Mouse (Mus musculus): ENCODE data around the gene Syne3.

Syne3 gene

GRCm38 (mm10) chr12:105000487-105001283 is 8.9 kb downstream of the Syne3 start:
- DNase-seq (ENCODE audit: inconsistent ontology term) = peak; percentile 90

- no peak for DNase-seq (ENCODE audit: inconsistent ontology term)
These were observed 10.4 kb downstream of the Syne3 start for GRCm38 (mm10) chr12:104999171-104999570.

- no peak for DNase-seq (ENCODE audit: inconsistent ontology term)
These were observed 11.1 kb downstream of the Syne3 start for GRCm38 (mm10) chr12:104998541-104998940.

- no peak for DNase-seq (ENCODE audit: inconsistent ontology term)
These were observed 11.8 kb downstream of the Syne3 start for GRCm38 (mm10) chr12:104997641-104998293.

GRCm38 (mm10) chr12:104997159-104997558 is 12.4 kb downstream of the Syne3 start:
- no peak for DNase-seq (ENCODE audit: inconsistent ontology term)

- no peak for DNase-seq (ENCODE audit: inconsistent ontology term)
These were observed 13.4 kb downstream of the Syne3 start for GRCm38 (mm10) chr12:104996012-104996728.

- no peak for DNase-seq (ENCODE audit: inconsistent ontology term)
These were observed 14.2 kb downstream of the Syne3 start for GRCm38 (mm10) chr12:104995259-104995876.

- DNase-seq (ENCODE audit: inconsistent ontology term) = no peak
These were observed 16.8 kb downstream of the Syne3 start for GRCm38 (mm10) chr12:104992838-104993237.

GRCm38 (mm10) chr12:104992123-104992741 is 17.4 kb downstream of the Syne3 start:
- DNase-seq (ENCODE audit: inconsistent ontology term) = peak; percentile 55

GRCm38 (mm10) chr12:104990741-104991454 is 18.7 kb downstream of the Syne3 start:
- no peak for DNase-seq (ENCODE audit: inconsistent ontology term)

GRCm38 (mm10) chr12:104987936-104988335 is 21.7 kb downstream of the Syne3 start:
- no peak for DNase-seq (ENCODE audit: inconsistent ontology term)

GRCm38 (mm10) chr12:104986781-104987180 is 22.8 kb downstream of the Syne3 start:
- no peak for DNase-seq (ENCODE audit: inconsistent ontology term)

GRCm38 (mm10) chr12:104986001-104986400 is 23.6 kb downstream of the Syne3 start:
- no peak for DNase-seq (ENCODE audit: inconsistent ontology term)

GRCm38 (mm10) chr12:104985088-104985487 is 24.5 kb downstream of the Syne3 start:
- no peak for DNase-seq (ENCODE audit: inconsistent ontology term)

GRCm38 (mm10) chr12:104983476-104983875 is 26.1 kb downstream of the Syne3 start:
- DNase-seq (ENCODE audit: inconsistent ontology term) = peak; percentile 92

- no peak for DNase-seq (ENCODE audit: inconsistent ontology term)
These were observed 30.5 kb downstream of the Syne3 start for GRCm38 (mm10) chr12:104978943-104979723.

- DNase-seq (ENCODE audit: inconsistent ontology term) = peak; percentile 99
These were observed 31.2 kb downstream of the Syne3 start for GRCm38 (mm10) chr12:104978420-104978819.

GRCm38 (mm10) chr12:104976903-104977302 is 32.7 kb downstream of the Syne3 start:
- no peak for DNase-seq (ENCODE audit: inconsistent ontology term)

- DNase-seq (ENCODE audit: inconsistent ontology term) = no peak
These were observed 33.2 kb downstream of the Syne3 start for GRCm38 (mm10) chr12:104976331-104976817.

- peak; percentile 90 for DNase-seq (ENCODE audit: inconsistent ontology term)
These were observed 36.7 kb downstream of the Syne3 start for GRCm38 (mm10) chr12:104972860-104973259.

All from Muller cell, postnatal 12 days (primary cell).